Mouse (Mus musculus): ENCODE measurements around the gene Pole4. TPM values are rescaled to one million over a fixed set of nuclear protein-coding genes. Genes with fewer than 3 reads are reported as not detected.

Gene Pole4
- polyA plus RNA-seq (2014; fragmentation: Nextera tagmentation; extraction: Ambion mirVana): 102 and 104 TPM in 2 replicates

DNA sequence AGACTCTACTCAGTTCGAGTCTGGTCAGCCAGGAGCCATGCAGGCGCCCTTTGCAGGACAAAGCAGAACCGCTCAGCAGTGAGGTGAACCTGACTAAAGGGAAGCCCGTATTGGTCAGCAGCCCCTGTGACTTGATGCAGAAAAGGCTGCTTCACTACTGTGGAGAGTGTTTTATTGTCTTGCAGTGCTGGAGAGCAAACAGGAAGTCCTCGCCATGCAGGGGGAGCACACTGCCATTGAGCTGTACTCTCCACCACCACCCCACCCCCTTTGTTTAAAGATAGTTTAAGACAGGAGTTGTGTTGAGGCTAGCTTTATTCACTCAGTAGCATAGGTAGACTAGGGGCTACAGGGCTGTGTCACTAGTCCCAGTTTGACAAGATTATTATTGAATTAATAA lies at the start of gene Pole4:
Gene Pole4 (minus strand): TSS at position 145 of the 400 bp plus-strand sequence.
- DNase-seq (ENCODE audit: low spot score) (no peak), ATAC-seq (ENCODE audit: insufficient read depth, low FRiP score, low TSS enrichment) (no peak)
- Histone ChIP-seq H3K4me2 (ENCODE audit: low read depth) (no peak within 1 kb of the TSS), H3K4me1 (ENCODE audit: control insufficient read depth, insufficient read depth, low read length) (no peaks in the 10 kb centered on the region), H3K36me3 (ENCODE audit: control insufficient read depth, insufficient read depth, low read length) (no peaks in the 10 kb centered on the region), H3K27ac (ENCODE audit: low read depth, low read length) (no peak within 1 kb of the TSS), H3K9me3 (ENCODE audit: control insufficient read depth, low read length) (no peaks in the 10 kb centered on the region), H3K27me3 (ENCODE audit: control insufficient read depth, insufficient read depth, low read length) (no peaks in the 10 kb centered on the region), H3K4me3 (ENCODE audit: low read depth, low read length) (no peak within 1 kb of the TSS), H3K9ac (ENCODE audit: low read length) (no peak within 1 kb of the TSS)
- WGBS: 84% methylated on average over 5 of the region's 5 CpGs

DNA sequence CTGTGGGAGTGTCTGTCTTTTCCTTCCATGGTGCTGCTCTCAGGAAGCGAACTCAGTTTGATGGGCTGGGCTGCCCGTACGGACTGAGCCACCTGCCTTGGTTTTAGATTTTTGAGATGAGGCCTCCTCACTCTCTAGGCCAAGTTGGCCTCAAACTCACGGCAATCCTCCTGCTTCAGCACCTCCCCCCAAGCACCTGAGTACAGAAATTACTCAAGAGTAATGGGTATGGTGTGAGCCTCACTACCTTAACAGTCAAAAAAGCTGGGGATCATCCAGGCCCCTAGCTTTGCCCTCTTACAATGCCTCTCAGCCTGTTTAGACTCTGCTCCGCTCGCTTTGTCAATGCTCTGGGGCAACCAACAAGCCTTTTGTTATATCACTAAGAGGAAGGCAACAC lies 49.6 kb upstream of the Pole4 start:
- no peak for ATAC-seq (ENCODE audit: insufficient read depth, low FRiP score, low TSS enrichment)
- Histone ChIP-seq H3K4me2 (ENCODE audit: low read depth) (no peak overlapping the region), H3K4me1 (ENCODE audit: control insufficient read depth, insufficient read depth, low read length) (no peaks in the 10 kb centered on the region), H3K4me3 (ENCODE audit: low read depth, low read length) (no peak overlapping the region), H3K36me3 (ENCODE audit: control insufficient read depth, insufficient read depth, low read length) (no peaks in the 10 kb centered on the region), H3K9me3 (ENCODE audit: control insufficient read depth, low read length) (no peaks in the 10 kb centered on the region), H3K27ac (ENCODE audit: low read depth, low read length) (no peak overlapping the region), H3K27me3 (ENCODE audit: control insufficient read depth, insufficient read depth, low read length) (no peaks in the 10 kb centered on the region), H3K9ac (ENCODE audit: low read length) (no peak overlapping the region)
- 93% methylated on average over 6 of the region's 6 CpGs for WGBS
- no peak for DNase-seq (ENCODE audit: low spot score)

DNA sequence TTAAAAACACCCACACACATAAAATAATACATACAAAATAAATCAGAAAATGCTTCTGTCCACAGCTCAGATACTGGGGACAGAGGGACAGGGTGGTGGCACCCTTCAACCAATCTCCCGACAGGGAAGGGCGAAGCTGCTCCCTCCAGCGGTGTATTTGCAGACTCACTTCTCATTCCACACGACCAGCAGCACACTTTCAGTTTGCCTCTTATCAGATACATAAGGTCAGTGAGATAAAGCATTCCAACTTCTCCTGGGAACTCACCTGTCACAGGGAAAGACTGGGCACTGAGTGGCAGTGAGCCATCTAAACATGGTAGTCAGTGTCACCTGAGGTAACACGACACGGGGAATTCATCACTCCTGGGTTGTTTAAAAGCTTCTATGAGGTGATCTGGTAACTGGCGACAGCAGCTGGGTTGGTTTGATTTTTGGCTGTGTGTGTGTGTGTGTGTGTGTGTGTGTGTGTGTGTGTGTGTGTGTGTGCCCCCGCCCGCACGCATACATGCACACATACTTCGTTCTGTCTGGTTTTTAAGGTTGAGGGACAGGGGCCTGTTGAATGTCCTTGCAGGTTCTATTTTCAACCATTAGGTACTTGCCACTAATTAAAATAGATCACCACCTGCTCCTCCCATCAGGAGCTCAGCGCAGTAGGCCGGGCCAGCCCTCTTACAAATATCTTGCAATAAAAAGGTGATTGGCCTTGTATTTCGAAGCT lies 48.6 kb upstream of the Pole4 start:
- DNase-seq (ENCODE audit: low spot score): no peak
- Histone ChIP-seq H3K27me3 (ENCODE audit: control insufficient read depth, insufficient read depth, low read length) (no peaks in the 10 kb centered on the region), H3K4me3 (ENCODE audit: low read depth, low read length) (no peak overlapping the region), H3K4me1 (ENCODE audit: control insufficient read depth, insufficient read depth, low read length) (no peaks in the 10 kb centered on the region), H3K36me3 (ENCODE audit: control insufficient read depth, insufficient read depth, low read length) (peaks cover 2% of the 10 kb centered on the region; the same call in 1 of the 2 replicates), H3K27ac (ENCODE audit: low read depth, low read length) (no peak overlapping the region), H3K9me3 (ENCODE audit: control insufficient read depth, low read length) (no peaks in the 10 kb centered on the region), H3K9ac (ENCODE audit: low read length) (no peak overlapping the region), H3K4me2 (ENCODE audit: low read depth) (no peak overlapping the region)
- WGBS: 94% methylated on average over 14 of the region's 14 CpGs
- no peak for ATAC-seq (ENCODE audit: insufficient read depth, low FRiP score, low TSS enrichment)

DNA sequence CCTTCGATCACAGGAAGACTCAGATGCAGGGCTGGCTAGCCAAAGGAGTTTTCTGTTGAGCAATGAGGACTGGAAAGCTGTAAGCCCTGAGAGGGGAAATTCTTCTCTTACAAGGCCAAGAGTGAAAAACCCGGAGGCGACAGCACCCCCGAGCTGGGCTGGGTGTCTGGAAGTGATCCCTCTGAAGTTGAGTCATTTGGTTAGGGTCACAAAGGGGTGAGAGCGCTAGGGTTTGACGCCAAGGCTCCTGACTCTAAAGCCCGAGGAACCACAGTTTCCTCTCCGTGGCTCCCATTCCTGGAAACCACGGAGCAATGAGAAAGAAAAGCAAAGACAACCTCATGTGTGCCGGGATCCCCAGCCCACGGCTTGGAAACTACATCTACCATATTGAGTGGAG lies 47.9 kb upstream of the Pole4 start:
- H3K9me3 ChIP-seq (ENCODE audit: control insufficient read depth, low read length): no peaks in the 10 kb centered on the region
- no peak for ATAC-seq (ENCODE audit: insufficient read depth, low FRiP score, low TSS enrichment)
- no peak overlapping the region for H3K4me2 ChIP-seq (ENCODE audit: low read depth)
- peaks cover 2% of the 10 kb centered on the region; the same call in 1 of the 2 replicates for H3K36me3 ChIP-seq (ENCODE audit: control insufficient read depth, insufficient read depth, low read length)
- H3K27me3 ChIP-seq (ENCODE audit: control insufficient read depth, insufficient read depth, low read length): no peaks in the 10 kb centered on the region
- DNase-seq (ENCODE audit: low spot score): no peak
- WGBS: 81% methylated on average over 11 of the region's 11 CpGs
- H3K4me3 ChIP-seq (ENCODE audit: low read depth, low read length): no peak overlapping the region
- H3K27ac ChIP-seq (ENCODE audit: low read depth, low read length): no peak overlapping the region
- no peaks in the 10 kb centered on the region for H3K4me1 ChIP-seq (ENCODE audit: control insufficient read depth, insufficient read depth, low read length)
- no peak overlapping the region for H3K9ac ChIP-seq (ENCODE audit: low read length)

DNA sequence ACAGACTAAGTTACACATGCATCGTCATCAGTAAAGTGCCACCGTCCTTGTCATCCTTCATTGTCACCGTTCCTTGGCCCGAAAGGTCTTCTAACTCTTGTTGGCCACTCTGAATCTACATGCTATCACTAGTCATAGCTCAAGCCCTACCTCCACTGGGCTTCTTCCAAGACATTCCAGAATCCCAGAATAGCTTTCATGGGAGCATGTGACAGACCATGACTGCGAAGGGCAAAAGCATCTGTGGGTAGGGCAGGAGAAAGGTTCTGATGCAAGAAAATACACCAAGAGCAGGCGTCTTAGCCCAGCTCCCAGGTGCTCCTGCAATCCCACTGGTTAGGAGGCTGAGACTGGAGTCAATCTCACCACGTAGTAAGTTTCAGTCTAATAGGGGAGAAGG lies 46.6 kb upstream of the Pole4 start:
- Histone ChIP-seq H3K36me3 (ENCODE audit: control insufficient read depth, insufficient read depth, low read length) (peaks cover 2% of the 10 kb centered on the region; the same call in 1 of the 2 replicates), H3K9me3 (ENCODE audit: control insufficient read depth, low read length) (no peaks in the 10 kb centered on the region), H3K27ac (ENCODE audit: low read depth, low read length) (no peak overlapping the region), H3K27me3 (ENCODE audit: control insufficient read depth, insufficient read depth, low read length) (no peaks in the 10 kb centered on the region), H3K4me2 (ENCODE audit: low read depth) (no peak overlapping the region), H3K4me3 (ENCODE audit: low read depth, low read length) (no peak overlapping the region), H3K4me1 (ENCODE audit: control insufficient read depth, insufficient read depth, low read length) (no peaks in the 10 kb centered on the region), H3K9ac (ENCODE audit: low read length) (no peak overlapping the region)
- WGBS: 98% methylated on average over 7 of the region's 7 CpGs
- ATAC-seq (ENCODE audit: insufficient read depth, low FRiP score, low TSS enrichment): no peak
- DNase-seq (ENCODE audit: low spot score): no peak

DNA sequence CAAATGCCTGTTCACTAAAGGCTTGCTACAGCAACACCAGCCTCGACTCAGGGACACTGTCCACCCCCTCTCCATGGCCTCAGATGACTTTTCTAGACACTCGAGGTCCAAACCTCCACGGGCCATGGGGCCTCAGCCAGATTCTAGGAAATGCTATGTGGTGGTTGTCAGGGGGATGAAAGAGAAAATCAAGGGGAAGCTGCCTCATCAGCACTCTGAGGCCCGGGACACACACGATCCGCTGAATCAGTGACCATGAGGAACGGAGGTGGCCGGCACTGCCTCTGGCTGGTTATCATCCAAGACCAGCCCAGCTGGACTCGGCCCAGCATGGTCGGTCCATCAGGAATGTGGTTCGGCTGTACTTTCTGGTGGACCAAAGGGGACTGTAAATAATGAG lies 45.9 kb upstream of the Pole4 start:
- Histone ChIP-seq H3K4me1 (ENCODE audit: control insufficient read depth, insufficient read depth, low read length) (no peaks in the 10 kb centered on the region), H3K27ac (ENCODE audit: low read depth, low read length) (no peak overlapping the region), H3K9me3 (ENCODE audit: control insufficient read depth, low read length) (no peaks in the 10 kb centered on the region), H3K9ac (ENCODE audit: low read length) (no peak overlapping the region), H3K4me3 (ENCODE audit: low read depth, low read length) (no peak overlapping the region), H3K27me3 (ENCODE audit: control insufficient read depth, insufficient read depth, low read length) (no peaks in the 10 kb centered on the region), H3K36me3 (ENCODE audit: control insufficient read depth, insufficient read depth, low read length) (peaks cover 2% of the 10 kb centered on the region; the same call in 1 of the 2 replicates), H3K4me2 (ENCODE audit: low read depth) (no peak overlapping the region)
- DNase-seq (ENCODE audit: low spot score) (no peak), ATAC-seq (ENCODE audit: insufficient read depth, low FRiP score, low TSS enrichment) (no peak)
- 93% methylated on average over 11 of the region's 11 CpGs for WGBS

DNA sequence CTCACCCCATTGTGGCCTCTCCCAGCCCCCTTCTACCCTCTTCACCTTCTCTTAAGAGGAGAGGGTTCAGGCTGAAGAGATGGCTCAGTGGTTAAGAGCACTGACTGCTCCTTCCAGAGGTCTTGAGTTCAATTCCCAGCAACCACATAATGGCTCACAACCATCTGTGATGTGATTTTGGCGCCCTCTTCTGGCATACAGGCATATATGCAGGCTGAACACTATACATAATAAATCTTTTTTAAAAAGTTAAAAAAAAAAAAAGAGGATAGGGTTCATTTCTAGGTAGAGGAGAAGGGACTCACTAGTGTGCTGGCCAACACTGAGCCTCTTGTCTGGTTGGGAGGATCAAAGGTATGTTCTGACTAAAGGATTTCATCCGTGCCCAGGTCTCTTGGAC lies 44.9 kb upstream of the Pole4 start:
- Histone ChIP-seq H3K27me3 (ENCODE audit: control insufficient read depth, insufficient read depth, low read length) (no peaks in the 10 kb centered on the region), H3K9me3 (ENCODE audit: control insufficient read depth, low read length) (no peaks in the 10 kb centered on the region), H3K4me1 (ENCODE audit: control insufficient read depth, insufficient read depth, low read length) (no peaks in the 10 kb centered on the region), H3K27ac (ENCODE audit: low read depth, low read length) (no peak overlapping the region), H3K4me3 (ENCODE audit: low read depth, low read length) (no peak overlapping the region), H3K4me2 (ENCODE audit: low read depth) (no peak overlapping the region), H3K9ac (ENCODE audit: low read length) (no peak overlapping the region), H3K36me3 (ENCODE audit: control insufficient read depth, insufficient read depth, low read length) (peaks cover 2% of the 10 kb centered on the region; the same call in 1 of the 2 replicates)
- 62% methylated on average over 2 of the region's 2 CpGs for WGBS
- DNase-seq (ENCODE audit: low spot score) (no peak), ATAC-seq (ENCODE audit: insufficient read depth, low FRiP score, low TSS enrichment) (no peak)

DNA sequence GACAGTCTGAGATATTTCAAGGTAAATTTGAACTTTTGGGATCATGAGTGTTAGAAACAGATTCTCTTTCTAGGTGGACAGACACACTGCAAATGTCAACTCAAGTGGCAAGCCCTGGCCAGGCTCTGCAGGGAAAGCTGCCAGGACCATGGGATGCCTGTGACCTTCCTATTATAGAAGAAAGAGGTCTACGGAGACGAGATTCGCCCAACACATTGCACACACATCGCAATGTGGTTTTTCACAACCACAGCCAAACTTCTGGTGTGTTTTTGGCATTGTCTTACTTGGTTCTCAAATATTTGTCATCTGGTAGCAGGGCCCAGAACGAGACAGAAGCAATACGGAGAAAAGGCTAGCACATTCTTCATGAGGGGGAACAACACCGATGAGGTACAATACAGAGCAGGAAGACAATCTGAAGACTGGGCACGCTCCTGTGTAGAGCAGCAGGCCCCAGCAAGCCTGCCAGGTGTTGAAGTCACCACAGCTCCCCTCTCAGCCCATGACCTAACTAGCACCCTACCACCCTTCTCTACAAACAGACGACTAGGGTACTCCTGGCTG lies 43.0 kb upstream of the Pole4 start:
- H3K27ac ChIP-seq (ENCODE audit: low read depth, low read length): no peak overlapping the region
- no peak overlapping the region for H3K4me2 ChIP-seq (ENCODE audit: low read depth)
- no peak overlapping the region for H3K9ac ChIP-seq (ENCODE audit: low read length)
- H3K4me3 ChIP-seq (ENCODE audit: low read depth, low read length): no peak overlapping the region
- no peaks in the 10 kb centered on the region for H3K9me3 ChIP-seq (ENCODE audit: control insufficient read depth, low read length)
- WGBS: 93% methylated on average over 9 of the region's 9 CpGs
- no peaks in the 10 kb centered on the region for H3K4me1 ChIP-seq (ENCODE audit: control insufficient read depth, insufficient read depth, low read length)
- H3K36me3 ChIP-seq (ENCODE audit: control insufficient read depth, insufficient read depth, low read length): peaks cover 2% of the 10 kb centered on the region; the same call in 1 of the 2 replicates
- no peaks in the 10 kb centered on the region for H3K27me3 ChIP-seq (ENCODE audit: control insufficient read depth, insufficient read depth, low read length)
- DNase-seq (ENCODE audit: low spot score): no peak
- ATAC-seq (ENCODE audit: insufficient read depth, low FRiP score, low TSS enrichment): no peak

DNA sequence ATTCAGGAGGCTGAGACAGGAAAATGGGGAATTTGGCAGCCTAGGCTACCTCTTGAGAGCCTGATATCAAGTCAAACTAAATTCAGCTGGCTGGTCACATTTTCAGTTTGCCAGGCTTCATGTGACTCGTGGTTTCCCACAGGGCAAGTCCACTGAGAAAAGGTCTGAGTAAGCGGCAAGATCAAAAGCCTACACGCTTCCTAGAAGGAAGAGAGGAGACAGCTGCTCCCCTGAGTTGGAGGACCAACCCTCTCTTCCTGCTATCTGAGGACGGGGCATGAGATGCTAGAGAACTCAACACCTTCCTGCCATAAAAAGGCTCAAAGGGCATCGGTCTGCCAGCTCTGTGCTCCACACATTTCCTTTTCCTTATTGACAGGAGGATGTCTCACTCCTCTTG lies 41.9 kb upstream of the Pole4 start:
- Histone ChIP-seq H3K27ac (ENCODE audit: low read depth, low read length) (no peak overlapping the region), H3K9me3 (ENCODE audit: control insufficient read depth, low read length) (no peaks in the 10 kb centered on the region), H3K9ac (ENCODE audit: low read length) (no peak overlapping the region), H3K4me1 (ENCODE audit: control insufficient read depth, insufficient read depth, low read length) (no peaks in the 10 kb centered on the region), H3K27me3 (ENCODE audit: control insufficient read depth, insufficient read depth, low read length) (no peaks in the 10 kb centered on the region), H3K4me3 (ENCODE audit: low read depth, low read length) (no peak overlapping the region), H3K4me2 (ENCODE audit: low read depth) (no peak overlapping the region), H3K36me3 (ENCODE audit: control insufficient read depth, insufficient read depth, low read length) (peaks cover 7% of the 10 kb centered on the region)
- 77% methylated on average over 5 of the region's 5 CpGs for WGBS
- DNase-seq (ENCODE audit: low spot score) (no peak), ATAC-seq (ENCODE audit: insufficient read depth, low FRiP score, low TSS enrichment) (no peak)
